Mouse (Mus musculus) cerebellum, adult 11-12 months (tissue): ENCODE measurements around the gene Gabrg3.

Experiments used
- DNase-seq: peaks from one replicate; pipeline ENCODE4 v3.0.0; 2022

Gene Gabrg3

GRCm38 (mm10) chr7:57386517-57387340 lies at the start of gene Gabrg3:
TSS of gene Gabrg3 (minus strand) at chr7:57387188.
- peak; percentile 3 for DNase-seq

GRCm38 (mm10) chr7:57422675-57423074 lies 35.7 kb upstream of the Gabrg3 start:
- DNase-seq: no peak

DNA sequence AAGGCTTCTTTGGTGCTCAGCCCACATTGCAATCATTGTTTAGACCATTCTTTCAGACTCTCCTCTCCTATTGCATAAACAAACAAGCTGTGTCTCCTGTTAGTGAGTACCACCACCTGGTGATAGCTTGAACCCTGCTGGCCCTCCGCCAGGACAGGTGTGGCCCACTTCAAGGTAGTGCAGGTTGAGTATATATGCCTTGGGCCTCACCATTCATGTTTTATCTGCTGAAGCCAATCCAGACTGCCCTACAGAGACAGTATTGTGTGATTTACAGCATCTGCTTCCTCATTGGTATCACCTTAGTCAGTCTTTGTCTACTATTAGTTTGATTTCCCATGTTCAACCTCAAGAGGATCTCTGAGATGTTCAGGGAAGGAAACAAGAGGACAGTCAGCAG lies 34.1 kb upstream of the Gabrg3 start:
- DNase-seq: no peak

DNA sequence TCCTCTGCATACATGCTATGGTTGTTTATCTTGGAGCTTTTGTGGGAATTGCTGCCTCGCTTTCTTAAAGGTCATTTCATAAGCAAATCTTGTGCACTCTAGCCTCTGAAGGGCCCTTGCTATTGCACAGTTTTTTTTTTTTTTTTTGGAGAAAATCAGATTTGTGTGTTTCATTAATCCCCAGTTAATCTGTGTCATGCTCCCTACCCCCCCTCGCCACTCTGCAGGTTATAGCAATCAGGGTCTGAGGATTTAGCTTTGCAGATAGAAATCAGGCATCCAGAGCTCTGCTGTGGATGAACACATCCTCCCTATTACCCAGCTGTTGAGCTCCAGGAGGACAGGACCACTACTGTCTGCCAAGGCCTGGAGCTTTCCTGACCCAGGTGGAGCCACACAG lies 32.4 kb upstream of the Gabrg3 start, which contains the start of gene Gabrb3:
TSS of gene Gabrb3 (plus strand) at position 301 of the 400 bp plus-strand sequence.
- no peak for DNase-seq

DNA sequence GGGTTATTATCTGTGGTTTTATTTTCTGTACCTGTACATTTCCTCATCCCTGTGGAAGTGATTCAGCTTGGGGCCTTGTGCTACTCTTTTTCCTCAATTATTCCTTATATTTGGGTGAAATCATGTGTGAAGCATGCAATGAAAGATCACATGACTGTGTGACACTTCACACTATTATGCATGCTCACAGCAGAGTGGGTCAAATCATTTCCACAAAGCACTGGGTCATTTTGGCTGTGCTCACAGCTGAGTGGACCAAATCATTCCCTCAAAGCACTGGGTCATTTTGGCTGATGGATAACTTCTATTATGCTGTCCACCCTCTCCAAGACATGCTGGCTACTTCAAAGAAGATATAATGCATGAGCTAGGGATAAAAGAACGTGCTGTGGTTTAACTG lies 25.9 kb upstream of the Gabrg3 start:
- no peak for DNase-seq

GRCm38 (mm10) chr7:57411163-57411562 lies 24.2 kb upstream of the Gabrg3 start:
- DNase-seq: no peak

GRCm38 (mm10) chr7:57393551-57393950 lies 6.6 kb upstream of the Gabrg3 start:
- DNase-seq: no peak

DNA sequence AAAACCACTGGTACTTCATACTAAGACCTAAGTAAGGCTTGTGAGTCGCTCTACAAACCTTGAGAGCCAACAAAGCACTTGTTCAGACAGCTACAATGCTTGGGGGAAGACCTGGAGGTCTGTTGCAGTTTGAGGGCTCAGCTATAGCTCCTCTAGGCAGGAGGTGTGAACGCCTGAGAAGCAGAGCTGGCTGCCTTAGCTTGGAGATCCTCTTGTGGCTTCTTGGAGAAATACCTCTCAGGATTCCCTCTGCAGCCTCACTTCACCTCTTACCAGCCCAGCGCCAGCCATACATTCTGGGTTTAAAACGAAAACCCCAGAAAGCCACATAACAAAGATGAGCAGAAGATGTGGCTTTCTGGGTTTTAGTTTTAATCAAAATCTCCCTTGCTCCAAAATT lies 3.1 kb upstream of the Gabrg3 start:
- no peak for DNase-seq

DNA sequence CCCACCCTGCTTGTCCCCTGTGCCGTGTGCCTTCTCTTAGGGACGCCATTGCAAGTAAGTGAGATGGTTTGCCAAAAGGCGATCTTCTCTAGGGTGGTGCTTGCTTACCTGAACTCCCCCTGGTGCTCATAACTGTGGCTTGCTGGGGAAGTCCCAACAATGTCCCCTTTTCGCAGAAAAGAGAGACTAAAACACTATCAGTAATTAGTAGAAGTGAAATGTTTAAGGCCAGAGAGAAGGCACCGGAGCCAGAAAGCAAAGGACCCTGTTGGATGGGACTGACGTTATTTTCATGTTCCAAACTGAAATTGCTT lies 310 bp upstream of the Gabrg3 start:
- DNase-seq: no peak

DNA sequence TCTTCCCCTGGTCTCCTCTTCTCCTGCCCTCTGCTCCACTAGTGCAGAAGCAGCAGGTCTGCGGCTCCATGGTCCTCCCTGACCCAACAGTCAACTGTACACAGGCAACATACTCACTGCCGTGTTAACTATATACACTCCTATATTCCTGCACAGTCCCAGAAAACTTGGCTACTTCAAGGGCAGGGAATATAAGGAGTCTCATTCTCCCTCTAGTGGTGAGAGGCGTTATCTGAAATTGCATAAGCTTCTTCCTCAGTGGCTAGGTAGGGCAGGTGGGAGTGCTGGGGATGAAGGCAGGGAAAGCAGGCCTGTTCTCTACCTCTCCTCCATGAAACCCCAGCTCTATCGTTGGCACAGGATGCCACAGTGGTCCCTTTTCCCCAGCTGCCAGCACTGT lies 2.9 kb downstream of the Gabrg3 start:
- no peak for DNase-seq

DNA sequence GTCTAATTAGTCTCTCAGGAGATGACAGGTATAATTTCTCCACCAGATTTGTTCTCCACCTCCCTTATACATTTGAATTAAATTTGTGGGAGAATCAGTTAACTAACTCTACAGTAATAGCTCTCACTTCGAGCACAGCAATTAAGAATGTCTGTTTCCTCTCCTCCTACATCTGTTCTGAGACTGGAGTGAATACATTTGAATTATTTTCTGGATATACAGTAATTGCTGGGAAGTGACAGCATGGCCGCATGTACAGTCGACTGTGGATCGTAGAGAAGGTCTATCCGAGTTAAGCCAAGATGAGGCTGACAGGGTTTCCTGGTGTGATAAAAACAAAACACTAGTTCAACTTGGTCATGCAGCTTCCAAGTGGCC lies 21.0 kb downstream of the Gabrg3 start:
- no peak for DNase-seq

GRCm38 (mm10) chr7:57365134-57366012 lies 21.6 kb downstream of the Gabrg3 start:
- no peak for DNase-seq

DNA sequence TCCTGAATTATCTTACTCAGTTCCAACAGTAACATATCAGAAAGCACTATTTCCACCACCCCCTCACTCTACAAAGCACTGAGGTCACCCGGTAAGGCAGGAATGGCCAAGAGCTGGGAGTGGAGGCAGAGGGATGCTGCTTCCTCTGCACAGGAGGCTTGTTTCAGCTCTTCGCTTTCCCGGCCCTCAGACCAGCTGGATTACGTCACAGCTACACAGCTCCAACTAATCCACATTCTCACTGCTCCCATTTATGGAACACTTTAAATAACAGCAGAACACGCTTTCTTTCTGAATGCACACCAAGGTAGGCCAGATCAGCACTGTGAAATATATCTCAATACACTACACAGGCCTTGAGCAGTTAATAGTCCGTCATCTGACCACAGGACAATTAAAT lies 23.2 kb downstream of the Gabrg3 start:
- DNase-seq: no peak

- DNase-seq: no peak
These were observed 29.0 kb downstream of the Gabrg3 start for GRCm38 (mm10) chr7:57357871-57358540.

DNA sequence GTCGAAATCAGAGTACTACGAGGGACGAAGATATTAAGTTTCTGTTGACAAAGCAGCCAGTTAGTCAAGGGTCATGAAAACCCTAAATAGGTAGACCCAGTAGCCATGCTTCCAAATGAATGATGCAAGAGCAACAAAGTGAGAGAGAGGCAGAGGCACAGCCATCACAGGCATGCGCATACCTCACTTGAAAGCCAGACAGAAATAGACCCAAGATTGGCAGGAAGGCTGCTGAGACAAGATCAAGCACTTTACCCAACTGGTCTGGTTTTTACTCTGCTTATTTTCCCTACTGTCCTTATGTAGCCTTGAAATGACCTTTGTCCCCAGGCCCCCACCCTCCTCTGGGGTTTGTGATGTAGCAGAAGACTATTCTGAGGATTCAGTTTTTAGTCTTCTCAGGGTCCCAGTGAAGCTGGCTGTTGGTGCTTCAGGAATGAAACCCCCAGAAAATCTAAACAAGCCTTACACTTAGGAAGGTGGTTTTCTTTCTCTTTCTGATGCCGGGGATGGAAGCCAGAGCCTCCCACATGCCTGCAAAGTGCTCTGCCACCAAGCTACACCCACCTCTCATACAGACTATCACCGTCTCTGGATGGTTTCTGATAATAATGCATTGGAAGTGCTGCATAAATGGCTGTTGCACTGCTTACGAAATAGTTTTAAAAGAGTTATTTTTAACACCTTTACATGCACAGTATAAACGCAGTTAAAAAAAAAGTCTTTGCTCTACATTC lies 30.3 kb downstream of the Gabrg3 start:
- no peak for DNase-seq

- no peak for DNase-seq
These were observed 38.2 kb downstream of the Gabrg3 start for GRCm38 (mm10) chr7:57348774-57349173.

DNA sequence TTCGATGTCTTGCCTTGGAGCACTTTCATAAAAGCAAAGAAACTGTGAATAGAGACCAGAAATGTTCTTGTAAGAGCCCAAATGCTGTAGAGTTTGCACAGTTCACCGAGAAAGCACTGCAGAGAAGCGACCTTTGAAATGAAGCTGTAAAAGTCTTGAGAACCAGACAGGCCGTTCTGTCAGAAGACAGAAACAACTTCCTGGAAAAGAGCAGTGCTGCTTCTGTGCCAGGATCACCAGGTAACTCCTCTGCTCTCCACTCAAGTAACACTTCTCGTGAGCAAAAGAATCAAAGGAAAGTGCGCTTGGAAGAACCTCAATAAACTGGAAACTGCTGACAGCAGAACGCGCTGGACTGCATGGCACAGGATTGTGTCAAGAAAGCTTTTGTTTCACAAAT lies 45.1 kb downstream of the Gabrg3 start:
- DNase-seq: no peak

DNA sequence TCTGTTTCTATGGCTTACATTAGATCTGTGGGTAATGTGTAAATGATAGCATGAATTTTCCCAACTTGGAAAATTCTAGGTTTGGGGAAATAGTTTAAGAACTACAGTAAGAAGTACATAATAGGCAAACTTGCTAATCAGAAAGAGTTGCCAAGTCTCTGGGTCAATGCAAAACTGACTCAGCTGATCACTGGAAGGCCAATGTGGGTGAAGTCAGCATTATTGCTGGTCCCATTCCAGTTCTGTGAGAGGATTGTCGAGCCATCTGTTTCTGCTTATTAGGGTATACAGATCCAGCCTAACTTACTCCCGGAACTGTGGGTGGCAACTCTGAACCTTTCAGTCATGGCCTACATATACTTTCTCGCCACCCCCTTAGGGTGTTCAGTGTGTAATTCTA lies 55.8 kb downstream of the Gabrg3 start:
- no peak for DNase-seq

DNA sequence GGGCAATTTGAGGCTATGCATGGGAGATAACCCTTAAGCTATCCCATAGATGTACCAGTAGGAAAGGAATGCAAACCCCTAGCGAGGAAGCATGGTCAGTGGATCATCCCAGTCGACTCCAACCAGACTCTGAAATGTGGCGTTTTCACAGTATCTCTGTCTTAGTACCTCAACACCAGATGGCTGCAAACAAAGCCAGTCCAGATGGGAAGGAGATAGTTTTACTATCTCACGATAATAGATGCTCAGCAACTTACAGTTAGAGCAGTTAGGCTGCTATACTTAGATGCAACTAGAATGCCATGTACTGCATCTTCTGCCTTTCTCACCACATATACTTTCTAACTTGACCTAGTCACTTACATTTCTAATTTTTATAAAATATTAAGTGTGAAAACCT lies 56.7 kb downstream of the Gabrg3 start:
- no peak for DNase-seq

GRCm38 (mm10) chr7:57324473-57324872 lies 62.5 kb downstream of the Gabrg3 start:
- no peak for DNase-seq

- DNase-seq: no peak
These were observed 64.9 kb downstream of the Gabrg3 start for GRCm38 (mm10) chr7:57322086-57322485.

GRCm38 (mm10) chr7:57314971-57315370 lies 72.0 kb downstream of the Gabrg3 start:
- no peak for DNase-seq

DNA sequence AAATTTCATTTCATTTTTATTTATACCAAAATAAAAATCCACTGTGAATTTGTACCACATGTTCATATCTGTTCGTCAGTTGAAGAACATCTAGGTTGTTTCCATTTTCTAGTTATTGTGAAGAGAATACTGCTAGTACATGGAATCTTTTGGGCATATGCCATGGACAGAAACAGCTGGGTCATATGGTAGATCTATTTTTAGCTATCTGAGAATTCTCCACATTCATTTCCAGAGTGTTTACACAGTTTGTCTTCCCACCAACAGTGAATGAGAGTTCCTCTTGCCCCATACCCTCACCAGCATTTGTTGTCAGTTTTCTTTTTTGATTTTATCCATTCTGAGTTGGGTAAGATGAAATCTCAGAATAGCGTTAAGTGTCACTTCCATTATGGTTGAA lies 75.0 kb downstream of the Gabrg3 start:
- DNase-seq: no peak
